Mouse (Mus musculus): ENCODE data around the gene Cyp26a1.

The Cyp26a1 gene

DNA sequence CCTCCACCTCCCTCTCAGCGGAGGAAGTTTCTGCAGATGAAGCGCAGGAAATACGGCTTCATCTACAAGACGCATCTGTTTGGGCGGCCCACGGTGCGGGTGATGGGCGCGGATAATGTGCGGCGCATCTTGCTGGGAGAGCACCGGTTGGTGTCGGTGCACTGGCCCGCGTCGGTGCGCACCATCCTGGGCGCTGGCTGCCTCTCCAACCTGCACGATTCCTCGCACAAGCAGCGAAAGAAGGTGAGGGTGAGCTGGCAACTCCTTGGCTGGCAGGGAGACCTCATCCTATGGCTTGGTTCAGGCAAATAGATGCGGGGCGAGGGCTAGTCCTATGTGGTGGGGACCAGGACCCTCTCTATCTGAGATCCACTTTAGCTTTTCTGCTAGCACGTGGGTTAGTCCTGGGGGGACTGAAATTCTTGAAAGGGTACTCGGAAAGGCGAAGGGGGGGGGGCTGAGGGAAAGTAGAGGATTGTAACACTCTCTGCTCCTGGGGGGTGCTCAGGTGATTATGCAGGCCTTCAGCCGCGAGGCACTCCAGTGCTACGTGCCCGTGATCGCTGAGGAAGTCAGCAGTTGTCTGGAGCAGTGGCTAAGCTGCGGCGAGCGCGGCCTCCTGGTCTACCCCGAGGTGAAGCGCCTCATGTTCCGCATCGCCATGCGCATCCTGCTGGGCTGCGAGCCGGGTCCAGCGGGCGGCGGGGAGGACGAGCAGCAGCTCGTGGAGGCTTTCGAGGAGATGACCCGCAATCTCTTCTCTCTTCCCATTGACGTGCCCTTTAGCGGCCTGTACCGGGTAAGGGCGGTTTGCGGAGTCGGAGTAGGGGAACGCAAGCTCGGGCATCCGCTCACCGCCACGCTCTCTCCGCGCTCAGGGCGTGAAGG, 919 bp downstream of the Cyp26a1 start:
- 2% methylated on average over 63 of the region's 63 CpGs for WGBS

DNA sequence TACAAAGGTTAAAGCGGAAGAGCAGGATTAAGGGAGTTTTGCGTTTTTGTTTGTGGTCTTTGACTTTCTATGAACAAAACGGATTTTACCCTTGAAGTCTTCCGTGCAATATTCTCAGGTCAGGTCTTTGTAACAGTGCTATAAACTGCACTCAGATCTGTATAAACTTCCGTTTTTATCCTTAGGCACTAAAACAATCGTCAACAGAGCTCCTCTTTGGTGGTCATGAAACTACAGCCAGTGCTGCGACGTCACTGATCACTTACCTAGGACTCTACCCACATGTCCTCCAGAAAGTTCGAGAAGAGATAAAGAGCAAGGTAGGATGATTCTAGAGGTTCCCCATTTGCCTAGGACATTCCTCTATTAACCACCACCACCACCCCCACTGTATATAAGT, 2.1 kb downstream of the Cyp26a1 start:
- 47% methylated on average over 9 of the region's 9 CpGs for WGBS

DNA sequence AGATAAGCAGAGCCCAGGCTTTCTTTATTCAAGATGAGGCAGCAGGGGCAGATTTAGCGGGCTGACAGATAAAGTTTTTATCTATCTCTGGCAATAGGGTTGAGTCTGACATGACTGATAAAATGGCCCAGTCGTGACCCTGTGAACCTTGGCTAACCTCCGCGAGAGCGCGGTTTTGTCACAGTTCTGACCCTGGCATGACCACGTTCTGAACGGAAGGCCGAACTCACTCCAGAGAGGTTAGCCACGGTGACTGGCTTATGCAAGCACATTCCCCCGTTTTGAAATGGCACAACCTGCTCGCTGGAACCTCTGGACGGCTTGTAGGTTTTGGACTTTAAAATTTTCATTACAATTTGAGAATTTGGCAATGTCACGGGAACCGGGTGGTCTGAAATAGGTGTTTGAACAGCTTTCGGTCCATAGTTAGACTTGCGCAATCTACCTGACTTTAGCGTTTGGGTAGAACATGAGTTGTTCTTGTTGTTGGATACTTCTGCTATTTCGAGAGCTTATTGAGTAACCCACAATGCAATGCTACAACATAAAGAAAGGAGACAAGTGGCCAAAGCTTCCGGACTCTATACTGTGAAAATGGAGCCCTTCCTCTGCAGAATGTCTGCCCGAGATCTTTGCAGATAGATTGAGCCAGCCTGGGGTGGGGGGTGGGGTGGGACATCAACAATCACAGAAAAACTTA, 4.9 kb downstream of the Cyp26a1 start:
- WGBS = 86% methylated on average over 21 of the region's 21 CpGs

DNA sequence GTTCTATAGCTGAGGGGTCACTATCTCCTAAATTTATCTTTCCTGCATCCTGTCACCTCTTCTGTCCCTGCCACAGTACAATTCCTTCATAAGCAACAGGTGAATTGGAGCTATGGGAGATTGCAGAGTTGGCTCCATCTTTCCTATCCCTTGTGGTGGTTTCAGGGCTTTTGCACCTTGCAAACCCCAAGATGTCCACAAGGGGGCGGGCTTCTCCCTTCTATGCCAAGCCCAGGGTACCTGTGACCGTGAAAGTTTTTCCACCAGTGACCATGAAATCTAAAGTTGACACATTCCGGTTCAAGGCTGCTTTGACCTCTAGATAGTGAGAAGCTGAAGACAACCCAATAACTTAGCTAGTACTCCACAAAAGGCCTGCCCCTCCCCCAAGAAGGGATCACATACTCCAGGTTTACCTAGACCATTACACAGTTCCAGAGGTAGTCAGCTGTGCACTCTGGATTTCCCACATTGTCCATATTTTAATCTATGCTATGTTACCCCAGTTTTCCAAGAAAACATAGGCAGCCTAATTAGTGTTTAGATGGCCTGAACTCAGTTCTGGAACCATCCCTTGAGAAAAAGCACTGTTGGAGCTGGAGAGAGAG, 6.4 kb downstream of the Cyp26a1 start:
- 7% methylated on average over 3 of the region's 3 CpGs for WGBS

DNA sequence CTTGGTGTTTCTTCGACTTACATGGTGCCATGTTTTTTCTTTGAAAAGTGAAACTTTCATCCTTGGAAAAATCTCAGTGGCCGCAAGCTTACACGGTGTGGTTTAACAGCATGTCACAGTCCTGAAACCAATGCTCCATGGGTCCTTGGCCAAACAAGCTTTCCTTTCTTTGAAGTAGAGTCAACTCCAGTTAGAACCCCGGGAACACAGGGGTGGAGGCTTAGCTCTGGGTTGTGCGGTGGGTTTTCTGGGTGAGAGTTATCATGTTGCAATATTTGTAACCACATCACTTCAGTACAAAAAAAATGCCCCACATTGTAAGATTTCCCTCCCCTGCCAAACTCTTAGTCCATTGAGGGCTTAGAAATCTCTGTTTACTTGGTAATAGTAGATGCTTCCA, 8.1 kb downstream of the Cyp26a1 start:
- whole genome bisulfite sequencing = 90% methylated on average over 5 of the region's 5 CpGs

DNA sequence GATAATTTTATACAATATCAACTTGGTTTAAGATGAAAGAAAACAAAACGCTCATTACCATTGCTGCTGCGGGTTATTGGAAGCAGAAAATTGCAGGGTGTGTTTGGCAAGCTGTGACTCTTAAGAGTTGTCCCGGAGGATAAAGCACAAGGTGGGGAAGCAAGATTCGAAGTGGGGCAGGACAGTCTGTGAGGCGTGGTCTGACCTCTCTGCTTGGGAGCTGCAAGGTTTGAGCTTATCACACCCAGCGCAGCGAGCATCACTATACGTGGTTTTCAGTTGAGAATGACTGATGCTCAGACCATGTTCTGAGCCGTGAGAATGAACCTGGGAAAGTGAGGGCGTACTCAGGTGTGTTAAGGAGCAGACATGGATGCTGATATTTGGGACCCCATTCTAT, 17.1 kb downstream of the Cyp26a1 start:
- WGBS = 45% methylated on average over 10 of the region's 10 CpGs

DNA sequence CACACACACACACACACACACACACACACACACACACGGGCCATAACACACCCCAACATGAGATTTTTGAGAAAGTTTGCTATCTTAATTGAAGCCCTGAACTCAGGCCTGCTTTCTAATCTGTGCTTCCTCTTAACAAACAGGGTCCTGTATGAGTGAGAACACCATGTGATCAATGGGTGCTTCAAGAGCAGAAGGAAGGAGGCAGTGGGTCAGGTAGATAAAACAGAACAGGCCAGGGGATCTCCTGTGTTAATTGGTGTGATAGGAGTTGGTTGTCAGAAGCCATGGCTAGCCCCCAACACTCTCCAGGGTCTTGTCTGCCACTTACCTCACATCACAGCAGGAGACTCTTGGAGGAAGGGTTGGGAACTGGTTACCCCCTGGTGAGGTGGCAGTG, 18.4 kb downstream of the Cyp26a1 start:
- WGBS = 82% methylated on average over 1 of the region's 1 CpGs

DNA sequence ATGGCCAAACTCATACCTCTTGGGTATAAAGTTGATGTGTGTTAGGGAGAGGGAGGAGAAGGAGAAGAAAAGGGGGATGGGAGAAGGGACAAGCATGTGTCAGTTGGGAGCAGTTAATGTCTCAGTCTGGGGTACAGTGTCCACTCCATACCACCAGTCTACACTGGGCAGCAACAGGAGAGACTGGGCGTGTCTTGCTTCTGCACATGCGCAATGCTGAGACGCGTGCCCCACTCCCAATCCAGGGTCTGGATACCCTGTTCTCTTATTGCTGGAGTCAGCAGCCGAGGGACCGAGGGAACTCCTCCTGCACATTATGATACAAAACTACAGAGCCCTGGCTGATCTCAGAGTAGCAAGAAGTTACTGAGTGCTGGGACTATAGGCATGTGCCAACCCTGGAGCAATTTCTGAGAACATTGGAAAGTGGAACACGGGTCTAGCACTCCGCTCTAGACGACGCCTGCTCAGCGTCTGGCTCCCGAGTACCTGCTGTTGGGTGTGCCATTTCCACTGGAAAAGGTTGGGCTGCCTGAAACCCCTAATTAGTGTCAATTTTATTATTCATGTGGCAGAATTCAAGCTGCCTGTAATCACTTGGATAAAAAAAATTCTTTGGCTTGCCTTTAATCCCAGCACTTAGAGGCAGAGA, 19.1 kb downstream of the Cyp26a1 start:
- 76% methylated on average over 12 of the region's 12 CpGs for WGBS

DNA sequence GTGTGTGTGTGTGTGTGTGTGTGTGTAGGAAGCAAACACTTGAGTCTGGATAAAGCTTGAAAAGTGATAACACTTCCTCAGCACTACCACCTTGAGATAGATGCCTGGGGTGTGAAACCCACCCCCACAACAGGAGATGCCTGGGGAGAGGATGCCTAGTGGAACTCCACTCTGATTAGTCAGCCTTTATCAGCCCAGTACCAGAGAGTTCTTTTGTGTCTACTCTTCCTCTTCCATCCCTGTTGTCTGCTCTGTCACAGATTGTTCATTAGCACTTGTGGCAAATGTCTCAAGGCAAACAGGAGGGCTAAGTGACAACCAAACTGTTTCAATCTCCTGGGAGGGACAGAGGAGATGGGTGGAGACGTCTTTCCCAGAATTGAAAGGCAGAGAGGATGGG, 21.6 kb downstream of the Cyp26a1 start:
- 41% methylated on average over 1 of the region's 1 CpGs for WGBS

DNA sequence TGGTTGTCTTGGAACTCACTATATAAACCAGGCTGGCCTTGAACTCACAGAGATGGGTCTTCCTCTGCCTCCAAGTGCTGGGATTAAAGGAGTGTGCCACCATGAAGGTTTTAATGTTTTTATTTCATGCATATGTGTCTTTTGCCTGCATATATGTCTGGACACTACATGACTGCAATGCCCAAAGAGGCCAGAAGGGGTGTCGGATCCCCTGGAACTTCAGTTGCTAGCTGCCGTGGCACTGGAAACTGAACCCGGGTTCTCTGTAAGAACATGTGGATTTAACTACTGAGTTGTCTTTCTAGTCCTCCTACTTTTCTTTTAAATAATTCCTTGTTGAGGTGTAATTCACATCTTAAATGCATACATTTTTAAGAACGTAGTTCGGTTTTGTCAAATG, 27.0 kb downstream of the Cyp26a1 start:
- WGBS = 96% methylated on average over 5 of the region's 5 CpGs

DNA sequence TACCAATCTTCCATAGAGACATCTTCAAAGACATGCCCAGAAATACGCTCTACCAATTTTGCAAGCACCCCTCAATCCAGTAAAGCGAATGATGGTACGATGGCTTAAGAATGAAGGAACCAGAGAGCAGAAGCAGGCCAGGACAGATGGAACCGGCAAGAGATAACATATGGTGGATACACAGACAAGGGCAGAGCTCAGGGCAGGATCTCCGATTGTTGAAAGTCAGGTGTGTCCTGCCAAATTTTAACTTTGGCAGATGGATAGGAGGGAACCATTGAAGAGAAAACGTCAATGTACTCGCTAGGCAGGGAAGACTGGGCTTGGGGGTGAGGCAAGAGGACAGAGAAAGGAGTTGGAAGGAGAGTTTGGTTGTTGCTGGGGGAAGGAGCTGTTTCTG, 29.0 kb downstream of the Cyp26a1 start:
- WGBS = 93% methylated on average over 7 of the region's 7 CpGs

DNA sequence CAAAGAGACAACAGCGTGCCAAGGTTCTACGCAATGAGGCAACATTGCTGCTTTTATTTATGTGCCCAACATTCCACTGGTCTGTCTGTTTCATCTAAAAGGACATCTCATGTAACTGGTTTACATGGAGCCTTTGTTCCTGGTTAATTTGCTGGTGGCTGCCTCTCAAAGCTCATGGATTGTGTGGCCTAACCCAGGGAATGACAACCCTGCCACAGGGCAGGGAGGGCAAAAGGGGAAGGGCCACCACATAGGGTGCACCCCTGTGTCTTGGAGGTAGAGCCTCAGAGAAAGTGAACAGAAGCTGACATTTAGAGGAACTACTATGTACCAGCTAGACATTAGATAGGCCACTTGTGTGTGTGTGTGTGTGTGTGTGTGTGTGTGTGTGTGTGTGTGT, 29.8 kb downstream of the Cyp26a1 start:
- 97% methylated on average over 2 of the region's 2 CpGs for WGBS

DNA sequence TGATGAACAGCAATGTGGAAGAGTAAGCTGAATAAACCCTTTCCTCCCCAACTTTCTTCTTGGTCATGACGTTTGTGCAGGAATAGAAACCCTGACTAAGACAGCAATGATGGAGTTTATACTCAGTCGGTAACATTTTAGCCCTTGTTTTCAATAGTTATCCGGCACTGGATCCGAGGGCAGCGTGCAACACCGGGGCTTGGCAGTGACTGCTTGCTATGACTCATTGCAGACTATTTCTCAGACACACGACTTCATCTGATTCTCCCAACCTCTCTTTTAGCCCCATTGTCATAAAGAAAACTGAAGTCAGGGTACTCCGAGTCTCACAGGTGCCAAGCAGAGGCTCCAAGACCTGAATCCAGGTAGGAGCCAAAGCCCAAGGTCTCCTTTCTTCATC, 37.8 kb downstream of the Cyp26a1 start:
- WGBS = 75% methylated on average over 8 of the region's 8 CpGs

DNA sequence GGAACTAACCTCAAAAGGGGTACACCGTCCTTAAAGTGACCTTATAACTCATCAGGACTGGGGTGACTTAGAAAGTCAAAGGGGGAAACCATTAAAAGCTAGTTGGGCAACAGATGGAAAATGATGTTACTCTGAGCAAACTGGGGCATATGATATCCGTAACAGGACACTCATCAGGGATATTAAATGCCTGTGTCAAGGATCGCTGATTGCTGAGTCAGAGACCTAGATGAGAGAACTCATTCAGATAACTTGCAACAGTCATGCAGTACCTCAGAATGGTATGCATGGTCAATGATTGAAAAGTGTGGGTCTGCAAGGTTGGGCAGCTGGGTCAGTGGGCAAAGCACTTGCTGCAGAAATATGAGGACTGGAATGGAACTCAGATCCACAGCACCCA, 41.0 kb downstream of the Cyp26a1 start:
- WGBS = 98% methylated on average over 3 of the region's 3 CpGs

DNA sequence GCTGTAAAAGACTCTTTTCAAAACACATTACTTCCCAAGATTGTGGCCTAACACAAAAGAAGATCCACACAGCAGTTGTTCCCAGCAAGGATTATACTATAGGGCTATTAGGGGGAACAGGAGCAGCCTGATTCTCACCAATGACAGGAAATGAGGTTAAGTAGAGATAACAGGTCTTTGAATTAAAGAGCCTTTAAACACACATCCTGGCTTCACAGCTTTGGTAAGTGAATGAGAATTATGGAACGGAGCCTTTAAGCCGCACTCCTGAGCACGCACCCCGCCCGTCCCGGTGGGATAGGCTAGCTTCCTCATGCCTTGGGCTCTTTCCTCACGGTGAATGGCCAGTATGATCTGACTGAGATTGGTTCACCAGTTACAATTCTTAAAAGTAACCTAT, 42.4 kb downstream of the Cyp26a1 start:
- 80% methylated on average over 7 of the region's 7 CpGs for WGBS

Measured in cerebral cortex, adult 2 months (tissue).